Mouse (Mus musculus) forebrain, postnatal 0 days (tissue): Measurements from ENCODE around the gene Gm21885. TPM values are rescaled to one million over a fixed set of nuclear protein-coding genes. Genes with fewer than 3 reads are reported as not detected.

Source experiments
- ATAC-seq: fragments of 200-750 bp; cut with Nextera tagmentation; 2 replicates; pipeline ENCODE4 v1.8.0; 2017; ENCODE audit warnings: mild to moderate bottlenecking, moderate library complexity
- DNase-seq: peaks from one replicate; pipeline ENCODE4 v3.0.0-alpha.2; 2015
- H3K27ac ChIP-seq: fragments of 300-500 bp; sonication (generic); 2 replicates; pipeline ENCODE4 v1.5.1; 2014; ENCODE audit warnings: low read depth, mild to moderate bottlenecking, antibody characterized with exemption, low read length, moderate library complexity, mixed read lengths
- H3K27me3 ChIP-seq: fragments of 300-500 bp; sonication (generic); 2 replicates; pipeline ENCODE4 v1.6.1; 2014; ENCODE audit warnings: mild to moderate bottlenecking, low read length, mixed read lengths; ENCODE audit not compliant: insufficient read depth
- H3K36me3 ChIP-seq: fragments of 300-500 bp; sonication (generic); 2 replicates; pipeline ENCODE4 v1.6.1; 2014; ENCODE audit warnings: mild to moderate bottlenecking, moderate library complexity; ENCODE audit not compliant: insufficient read depth
- H3K4me1 ChIP-seq: fragments of 300-500 bp; sonication (generic); 2 replicates; pipeline ENCODE4 v1.6.1; 2014; ENCODE audit warnings: antibody characterized with exemption; ENCODE audit not compliant: insufficient read depth
- H3K4me2 ChIP-seq: fragments of 300-500 bp; sonication (generic); 2 replicates; pipeline ENCODE4 v1.6.1; 2014; ENCODE audit warnings: low read depth, mild to moderate bottlenecking, moderate library complexity
- H3K4me3 ChIP-seq: fragments of 300-500 bp; sonication (generic); 2 replicates; pipeline ENCODE4 v1.5.1; 2014; ENCODE audit warnings: low read depth, low read length, mixed read lengths
- H3K9ac ChIP-seq: fragments of 300-500 bp; sonication (generic); 2 replicates; pipeline ENCODE4 v1.6.1; 2014; ENCODE audit warnings: mild to moderate bottlenecking
- H3K9me3 ChIP-seq: fragments of 300-500 bp; sonication (generic); 2 replicates; pipeline ENCODE4 v1.6.1; 2016; ENCODE audit warnings: low read length
- CTCF ChIP-seq: sonication (generic); IDR thresholded peaks from 2 replicates; pipeline ENCODE4 v1.5.1; 2016; ENCODE audit warnings: antibody characterized with exemption, control low read depth, low read depth
- WGBS: fragments of 180-500 bp; shearing (Covaris S2); extraction: QIAGEN DNeasy Blood & Tissue Kit; methylation state at CpG from one replicate; pipeline ENCODE4 v1.1.7; 2014; 5-methylcytosine and 5-hydroxymethylcytosine counted together
- polyA plus RNA-seq: library from polyadenylated mRNA; unstranded; fragments of >200 nt; fragmentation: Nextera tagmentation; extraction: Ambion mirVana; gene quantifications from 2 replicates; pipeline ENCODE4 v1.2.1, GENCODE M21; 2015
- total RNA-seq: library from RNA; depleted of rRNA; stranded (reverse); fragments of >200 nt; gene quantifications from 2 replicates; pipeline ENCODE4 v1.2.3, GENCODE M21; 2014; rRNA removed

Gene Gm21885
- total and polyA plus RNA-seq, 2 experiments from 2014 or later: not detected

DNA sequence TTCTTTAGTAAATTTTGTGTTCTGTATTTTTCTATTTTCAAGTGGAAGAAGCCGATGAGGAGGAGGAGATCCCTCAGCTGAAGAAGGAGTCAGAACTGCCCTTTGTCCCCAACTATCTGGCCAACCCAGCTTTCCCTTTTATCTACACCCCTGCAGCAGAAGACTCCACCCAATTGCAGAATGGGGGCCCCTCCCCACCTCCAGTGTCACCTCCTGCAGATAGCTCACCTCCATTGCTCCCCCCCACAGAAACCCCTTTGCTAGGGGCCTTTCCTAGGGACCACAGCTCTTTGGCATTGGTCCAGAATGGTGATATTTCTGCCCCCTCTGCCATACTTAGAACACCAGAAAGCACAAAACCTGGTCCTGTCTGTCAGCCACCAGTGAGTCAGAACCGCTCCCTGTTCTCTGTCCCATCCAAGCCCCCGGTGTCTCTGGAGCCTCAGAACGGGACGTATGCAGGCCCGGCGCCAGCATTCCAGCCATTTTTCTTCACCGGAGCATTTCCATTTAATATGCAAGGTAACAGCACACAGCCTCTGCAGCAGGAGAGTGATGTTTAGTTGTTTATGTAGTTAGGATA, 52.8 kb downstream of the Gm21885 start:
- 77% methylated on average over 8 of the region's 8 CpGs for WGBS
- Histone ChIP-seq H3K9me3 (no peaks in the 10 kb centered on the region), H3K36me3 (peaks cover 35% of the 10 kb centered on the region), H3K4me2 (no peak overlapping the region), H3K27ac (no peak overlapping the region), H3K9ac (no peak overlapping the region), H3K27me3 (no peaks in the 10 kb centered on the region), H3K4me1 (peaks cover 22% of the 10 kb centered on the region), H3K4me3 (no peak overlapping the region)
- no peak for TF ChIP-seq CTCF
- ATAC-seq: no peak
- no peak for DNase-seq

Other genes starting within 250 kb of the Gm21885 start
- gene Tob1, start 70.4 kb upstream of the Gm21885 start, total RNA-seq: 12.5 and 17.3 TPM in 2 replicates
- gene Tob1, start 70.4 kb upstream of the Gm21885 start, polyA plus RNA-seq: 27.9 and 31.6 TPM in 2 replicates
- gene Wfikkn2, start 35.9 kb upstream of the Gm21885 start, total RNA-seq: 5.9 and 6.4 TPM in 2 replicates
- 6.5 and 10.0 TPM in 2 replicates for gene Wfikkn2, start 35.9 kb upstream of the Gm21885 start, polyA plus RNA-seq
- 88.8 and 108 TPM in 2 replicates for gene Luc7l3, start 40.1 kb downstream of the Gm21885 start, total RNA-seq
- 76.8 and 87.2 TPM in 2 replicates for gene Luc7l3, start 40.1 kb downstream of the Gm21885 start, polyA plus RNA-seq
- 45.5 and 51.8 TPM in 2 replicates for gene Ankrd40, start 46.1 kb downstream of the Gm21885 start, total RNA-seq
- 13.7 and 15.0 TPM in 2 replicates for gene Ankrd40, start 46.1 kb downstream of the Gm21885 start, polyA plus RNA-seq
- gene Abcc3, start 111.1 kb downstream of the Gm21885 start, total RNA-seq: 1.1 and 1.6 TPM in 2 replicates
- 0.97 and 0.98 TPM in 2 replicates for gene Abcc3, start 111.1 kb downstream of the Gm21885 start, polyA plus RNA-seq
- 47.1 and 62.9 TPM in 2 replicates for gene Cacna1g, start 192.3 kb downstream of the Gm21885 start, total RNA-seq
- gene Cacna1g, start 192.3 kb downstream of the Gm21885 start, polyA plus RNA-seq: 5.3 and 5.8 TPM in 2 replicates
- gene Spata20, start 204.3 kb downstream of the Gm21885 start, total RNA-seq: 0.92 and 3.1 TPM in 2 replicates
- gene Spata20, start 204.3 kb downstream of the Gm21885 start, polyA plus RNA-seq: 0.99 and 2.3 TPM in 2 replicates
- 2.0 and 2.5 TPM in 2 replicates for gene Epn3, start 218.1 kb downstream of the Gm21885 start, total RNA-seq
- 0.96 and 1.4 TPM in 2 replicates for gene Epn3, start 218.1 kb downstream of the Gm21885 start, polyA plus RNA-seq
- gene Mycbpap, start 239.9 kb downstream of the Gm21885 start, total RNA-seq: 0.77 and 2.1 TPM in 2 replicates
- gene Mycbpap, start 239.9 kb downstream of the Gm21885 start, polyA plus RNA-seq: 1.5 and 1.7 TPM in 2 replicates